Mouse (Mus musculus): ENCODE data around the gene Srp54b.
"Not testable (repeated sequence)": the region's sequence is repeated elsewhere in the genome, so short reads cannot be mapped to it uniquely, and the experiment has no call there.

Srp54b gene

GRCm38 (mm10) chr12:55154559-55155448, at the start of gene Srp54b:
Gene Srp54b, plus strand, starts transcription at chr12:55155104.
- DNase-seq, result not testable (repeated sequence)

- not testable (repeated sequence) for DNase-seq
These were observed 42.3 kb upstream of the Srp54b start for GRCm38 (mm10) chr12:55112616-55113015.

DNA sequence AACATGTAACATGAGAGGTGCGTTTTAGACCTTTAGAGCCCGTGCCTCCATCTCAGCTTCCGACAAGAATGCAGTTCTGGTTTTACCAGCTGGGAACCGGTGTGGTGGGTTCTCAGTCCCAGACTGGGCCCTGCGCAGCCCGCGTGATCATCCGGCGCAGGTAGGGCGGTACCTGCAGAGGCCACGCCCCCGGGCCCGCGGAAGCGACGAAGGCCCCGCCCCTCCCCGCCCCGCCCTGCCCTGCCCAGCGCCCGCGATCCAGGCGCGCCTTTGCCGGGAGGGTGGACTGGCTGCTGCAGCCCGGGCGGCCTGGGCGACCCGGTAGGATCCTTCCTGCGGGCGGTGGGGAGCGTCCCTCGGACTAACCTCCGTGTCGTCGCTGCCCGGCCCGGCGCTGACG, 30.7 kb upstream of the Srp54b start, which contains the start of gene Fam177a:
TSS of gene Fam177a (plus strand) at position 228 of the 400 bp plus-strand sequence.
- not testable (repeated sequence) for DNase-seq

- not testable (repeated sequence) for DNase-seq
These were observed 30.2 kb upstream of the Srp54b start for GRCm38 (mm10) chr12:55124731-55125130.

DNA sequence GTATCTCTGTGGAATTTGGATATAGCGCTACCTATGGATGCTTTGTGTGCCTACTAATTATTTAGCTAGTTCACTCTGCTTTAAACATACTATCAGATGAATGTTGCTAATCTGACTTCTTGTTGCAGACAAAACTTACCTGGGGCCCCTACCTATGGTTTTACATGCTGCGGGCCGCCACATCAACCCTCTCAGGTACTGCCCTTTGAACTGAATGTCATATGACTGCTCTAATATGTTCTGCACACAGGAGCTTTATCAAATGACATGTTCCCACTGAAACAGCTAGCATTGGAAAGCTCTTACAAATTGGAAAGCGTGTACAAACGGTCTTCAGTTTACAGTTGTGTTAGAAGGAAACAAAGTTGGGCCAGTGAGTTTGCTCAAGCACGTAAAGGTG, 19.4 kb upstream of the Srp54b start:
- not testable (repeated sequence) for DNase-seq

GRCm38 (mm10) chr12:55137859-55138258, 17.0 kb upstream of the Srp54b start:
- DNase-seq, result not testable (repeated sequence)

DNA sequence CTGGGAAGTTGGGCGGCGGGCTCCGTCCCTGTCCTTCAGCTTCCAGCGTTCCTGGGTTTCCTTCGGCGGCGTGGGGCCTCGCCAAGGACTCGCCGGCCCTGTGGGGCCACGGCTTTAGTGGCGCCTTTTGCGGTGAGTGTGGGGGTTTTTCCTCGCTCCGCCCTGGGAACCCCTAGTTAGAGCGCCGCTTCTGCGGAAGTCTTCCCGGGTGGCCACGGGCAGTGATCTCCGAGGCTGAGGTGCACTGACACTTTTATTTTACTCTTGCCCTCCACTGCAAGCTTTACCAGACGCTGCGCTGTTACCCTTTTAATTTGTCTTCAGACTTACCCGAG, 512 bp downstream of the Srp54b start:
- DNase-seq, result not testable (repeated sequence)

- DNase-seq, result not testable (repeated sequence)
These were observed 12.2 kb downstream of the Srp54b start for GRCm38 (mm10) chr12:55167034-55167557.

GRCm38 (mm10) chr12:55187686-55188085, 32.8 kb downstream of the Srp54b start:
- not testable (repeated sequence) for DNase-seq

GRCm38 (mm10) chr12:55189127-55189526, 34.2 kb downstream of the Srp54b start:
- not testable (repeated sequence) for DNase-seq

DNA sequence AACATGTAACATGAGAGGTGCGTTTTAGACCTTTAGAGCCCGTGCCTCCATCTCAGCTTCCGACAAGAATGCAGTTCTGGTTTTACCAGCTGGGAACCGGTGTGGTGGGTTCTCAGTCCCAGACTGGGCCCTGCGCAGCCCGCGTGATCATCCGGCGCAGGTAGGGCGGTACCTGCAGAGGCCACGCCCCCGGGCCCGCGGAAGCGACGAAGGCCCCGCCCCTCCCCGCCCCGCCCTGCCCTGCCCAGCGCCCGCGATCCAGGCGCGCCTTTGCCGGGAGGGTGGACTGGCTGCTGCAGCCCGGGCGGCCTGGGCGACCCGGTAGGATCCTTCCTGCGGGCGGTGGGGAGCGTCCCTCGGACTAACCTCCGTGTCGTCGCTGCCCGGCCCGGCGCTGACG, 44.4 kb downstream of the Srp54b start, which contains the start of gene 1700047I17Rik2:
TSS of gene 1700047I17Rik2 (plus strand) at position 287 of the 400 bp plus-strand sequence.
- not testable (repeated sequence) for DNase-seq

- not testable (repeated sequence) for DNase-seq
These were observed 44.9 kb downstream of the Srp54b start for GRCm38 (mm10) chr12:55199799-55200198.

DNA sequence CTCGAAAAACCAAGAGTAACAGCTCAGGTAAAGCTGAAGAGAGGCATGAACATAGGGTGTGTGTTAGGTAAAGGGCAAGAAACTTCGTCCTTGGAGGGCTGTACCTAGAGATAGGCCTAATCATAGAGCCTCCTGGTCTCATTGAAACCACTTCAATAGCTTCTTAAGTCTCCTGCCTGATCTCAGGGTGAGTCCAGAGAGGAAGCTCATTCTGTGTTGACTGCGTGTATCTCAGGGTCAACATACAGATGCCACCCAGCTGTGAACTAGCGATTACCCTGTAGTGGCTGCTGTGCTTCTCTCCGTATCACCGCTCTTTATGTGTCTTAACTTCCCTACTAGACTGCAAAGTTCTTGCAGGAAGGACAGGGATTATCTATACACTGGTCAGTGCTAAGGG, 58.0 kb downstream of the Srp54b start:
- DNase-seq, result not testable (repeated sequence)

- DNase-seq, result not testable (repeated sequence)
These were observed 75.0 kb downstream of the Srp54b start, which contains the start of gene Srp54c for GRCm38 (mm10) chr12:55229626-55230519. Gene Srp54c, plus strand, starts transcription at chr12:55230168.

- not testable (repeated sequence) for DNase-seq
These were observed 75.6 kb downstream of the Srp54b start for GRCm38 (mm10) chr12:55230520-55230861.
